Mouse (Mus musculus): ENCODE results near the gene Fbn1. TPM values are rescaled to one million over a fixed set of nuclear protein-coding genes. Genes with fewer than 3 reads are reported as not detected.

The Fbn1 gene
- total RNA-seq, 2 experiments from 2014 or later, result 0.18 to 0.37 TPM

DNA sequence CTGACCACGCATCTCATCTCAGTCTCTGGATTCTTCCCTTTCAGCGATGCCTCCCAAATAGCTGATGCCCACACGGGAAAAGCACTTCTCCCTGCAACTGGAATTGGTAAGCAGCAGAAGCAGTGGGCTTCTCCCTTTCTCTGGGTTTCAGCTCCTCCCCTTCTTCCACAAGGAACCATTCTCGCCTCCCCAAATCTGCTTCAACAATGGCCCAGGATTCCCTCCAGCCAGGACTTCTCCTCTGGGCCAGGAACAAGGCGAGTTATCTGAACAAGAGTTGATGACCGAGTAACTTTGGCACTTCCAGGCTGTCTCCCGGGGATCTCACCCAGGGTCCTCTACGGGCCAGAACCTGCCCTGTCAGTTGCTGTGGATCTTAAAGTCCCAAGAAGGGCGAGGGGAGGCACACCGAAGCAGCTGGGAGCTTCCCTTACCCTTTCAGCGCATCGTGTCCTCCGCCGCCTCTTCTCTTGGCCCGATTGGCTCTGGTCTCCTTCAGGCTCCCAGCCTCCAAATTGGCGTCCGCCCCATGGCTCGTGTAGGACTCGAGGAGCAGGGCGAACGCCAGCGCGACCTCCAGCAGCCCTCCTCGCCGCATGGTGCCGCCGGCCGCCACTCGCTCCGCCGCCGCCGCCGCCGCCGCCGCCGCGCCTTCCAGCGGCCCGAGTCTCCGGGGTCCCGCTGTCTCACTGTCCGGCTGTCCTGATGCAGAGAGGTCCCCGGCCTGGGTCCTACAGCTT is 2.6 kb downstream of the Fbn1 start, which contains the start of gene Gm9913:
TSS of gene Gm9913 (plus strand) at position 84 of the 740 bp plus-strand sequence.
- no peak for ATAC-seq (ENCODE audit: poor library complexity, severe bottlenecking)

DNA sequence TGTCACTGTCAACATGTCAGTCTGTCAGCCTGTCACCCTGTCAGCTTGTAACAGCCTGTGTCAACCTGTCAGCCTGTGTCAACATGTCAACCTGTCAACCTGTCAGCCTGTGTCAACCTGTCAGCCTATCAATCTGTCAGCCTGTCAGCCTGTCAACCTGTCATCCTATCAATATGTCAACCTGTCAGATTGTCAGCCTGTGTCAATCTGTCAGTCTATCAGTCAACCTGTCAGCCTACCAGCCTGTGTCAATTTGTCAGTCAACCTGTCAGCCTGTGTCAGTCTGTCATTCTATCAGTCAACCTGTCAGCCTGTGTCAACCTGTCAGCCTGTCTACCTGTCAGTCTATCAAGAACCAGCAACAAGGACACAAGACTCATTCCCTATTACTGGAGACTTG is 6.3 kb downstream of the Fbn1 start:
- ATAC-seq (ENCODE audit: poor library complexity, severe bottlenecking), result no peak

DNA sequence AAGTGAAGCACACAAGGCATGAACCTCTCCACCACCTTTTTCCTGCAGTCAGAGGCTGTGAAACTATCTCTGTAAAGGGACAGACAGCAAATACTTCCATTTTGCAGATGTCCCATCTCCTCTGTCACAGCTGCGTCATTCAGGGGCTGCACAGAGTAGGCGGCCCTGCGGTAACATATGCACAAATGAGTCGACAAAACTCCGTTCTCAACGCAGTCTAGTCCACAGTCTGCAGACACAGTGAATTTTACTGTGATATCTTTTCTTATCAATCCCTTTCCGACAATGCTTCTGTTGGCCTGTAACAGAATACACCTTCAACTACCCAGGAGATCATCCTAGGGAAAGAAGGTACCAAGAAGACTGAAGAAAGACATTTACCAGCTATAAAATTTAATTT is 9.6 kb downstream of the Fbn1 start:
- ATAC-seq (ENCODE audit: poor library complexity, severe bottlenecking), result no peak

DNA sequence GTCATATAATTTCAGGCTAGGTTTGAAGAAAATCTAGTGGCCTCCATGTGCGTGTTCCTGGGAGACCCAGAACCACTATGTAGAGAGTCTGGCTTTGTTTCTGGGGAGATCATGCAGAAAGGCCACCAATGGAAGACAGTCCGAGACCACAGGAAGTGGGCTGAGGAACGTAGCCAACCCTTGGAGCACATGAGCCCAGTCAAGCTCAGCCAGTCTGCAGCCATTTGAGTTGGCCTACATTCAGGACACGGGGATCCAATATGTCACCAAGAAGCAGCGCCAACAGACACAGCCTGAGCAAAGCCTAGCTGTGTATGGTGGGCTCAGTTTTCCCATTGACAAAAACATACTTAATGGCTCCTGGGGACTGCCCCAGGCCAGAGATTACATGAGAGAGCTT is 11.1 kb downstream of the Fbn1 start:
- ATAC-seq (ENCODE audit: poor library complexity, severe bottlenecking), result no peak

DNA sequence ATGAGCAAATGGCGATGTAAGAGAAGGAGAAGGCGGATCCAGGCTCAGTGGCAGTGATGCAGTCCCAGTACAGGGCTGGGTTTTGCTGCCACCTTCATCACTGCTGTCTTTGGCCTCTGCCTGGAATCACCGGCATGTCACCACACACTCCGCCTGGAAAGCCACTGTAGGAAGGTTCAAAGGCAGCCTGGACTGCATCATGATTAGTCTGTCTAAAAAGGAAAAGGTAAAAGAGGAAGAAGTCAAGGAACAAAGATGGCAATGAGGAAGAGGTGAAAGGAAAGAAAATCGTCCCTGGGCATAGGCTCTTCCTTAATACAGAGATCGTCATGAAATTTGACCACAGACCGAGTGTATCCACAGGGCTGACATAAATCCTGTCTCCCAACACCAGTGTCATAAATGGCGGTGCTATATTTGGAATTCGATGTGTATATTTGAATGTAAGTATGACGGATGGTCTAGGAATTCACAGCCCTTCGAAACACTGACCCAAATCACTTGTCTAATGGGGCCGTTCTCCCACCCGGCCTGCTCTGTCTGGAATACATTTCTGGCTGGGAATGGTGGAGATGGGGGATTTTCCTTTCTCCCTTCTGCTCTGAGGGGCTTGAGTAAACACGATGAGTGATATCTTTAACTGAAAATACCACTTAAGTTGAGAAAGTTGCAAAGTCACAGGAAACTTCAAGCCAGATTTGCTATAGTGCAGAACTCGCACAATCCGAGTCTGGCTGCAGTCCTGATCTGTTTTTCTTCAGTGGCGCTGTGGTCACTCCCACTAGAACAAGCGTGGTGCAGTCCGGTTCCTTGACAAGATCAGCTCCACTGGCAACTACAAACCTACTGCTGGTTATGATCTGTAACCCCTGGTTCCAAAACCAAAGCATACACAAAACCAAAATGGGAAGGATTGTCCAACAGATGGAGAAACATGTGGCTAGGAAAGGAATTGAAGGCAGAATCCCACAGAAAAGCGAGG is 12.7 kb downstream of the Fbn1 start:
- ATAC-seq (ENCODE audit: poor library complexity, severe bottlenecking), result no peak

DNA sequence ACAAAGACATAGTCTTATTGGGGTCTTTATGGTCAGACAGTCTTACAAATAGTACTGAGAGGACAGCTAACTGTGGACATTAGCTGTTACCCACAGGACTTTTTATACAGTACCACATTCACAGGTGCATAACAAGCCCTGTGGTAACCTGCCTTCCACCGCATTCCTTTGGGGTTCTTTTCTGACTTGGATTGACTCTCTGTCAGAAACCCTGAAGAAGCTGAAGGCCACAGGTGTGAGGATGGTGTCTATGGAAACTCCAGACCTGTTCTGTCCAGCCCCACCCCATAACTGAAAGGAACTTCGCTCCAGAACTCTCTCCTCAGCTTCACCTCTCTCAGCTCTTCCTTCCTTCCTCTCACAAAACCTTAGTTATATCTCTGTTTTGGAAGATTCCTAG is 13.5 kb downstream of the Fbn1 start:
- no peak for ATAC-seq (ENCODE audit: poor library complexity, severe bottlenecking)

DNA sequence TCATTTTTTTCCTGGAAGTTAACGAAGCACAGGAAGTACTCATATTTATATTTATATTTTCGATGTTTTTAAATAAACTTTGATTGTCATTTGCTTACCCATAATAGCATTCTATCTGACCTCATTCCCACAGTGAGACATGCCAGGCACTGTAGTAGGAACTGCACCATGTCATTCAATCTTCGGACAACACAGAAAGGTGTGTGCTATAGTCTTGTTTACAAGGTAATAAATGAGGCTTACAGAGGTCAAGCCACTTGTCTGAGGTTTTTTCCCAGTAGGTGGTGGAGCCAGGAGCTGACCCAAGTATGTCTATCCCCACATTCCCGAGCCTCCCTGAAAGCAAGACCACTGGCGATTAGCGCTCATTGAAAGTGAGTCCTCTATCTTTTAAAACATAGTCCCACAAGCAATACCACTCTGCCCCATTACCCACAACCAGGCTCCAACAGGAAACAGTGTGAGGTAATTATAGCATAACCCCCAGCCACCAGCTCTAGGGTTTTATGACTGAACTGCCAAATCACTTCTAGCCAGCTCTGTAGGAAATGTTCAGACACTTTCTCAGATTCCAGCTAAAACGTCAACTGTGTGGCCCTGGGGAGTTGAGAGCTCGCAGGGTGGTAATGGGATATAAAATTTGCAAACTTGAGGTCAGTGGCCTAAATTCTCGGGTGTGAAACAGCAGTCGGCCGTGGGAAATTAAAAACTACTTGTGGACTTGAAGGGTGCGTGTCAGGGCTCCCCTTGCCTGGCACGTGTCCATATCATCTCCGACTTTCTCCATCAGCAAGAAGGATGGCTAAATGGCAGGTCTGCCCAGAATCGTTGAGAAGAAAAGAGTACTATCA is 15.5 kb downstream of the Fbn1 start:
- no peak for ATAC-seq (ENCODE audit: poor library complexity, severe bottlenecking)

DNA sequence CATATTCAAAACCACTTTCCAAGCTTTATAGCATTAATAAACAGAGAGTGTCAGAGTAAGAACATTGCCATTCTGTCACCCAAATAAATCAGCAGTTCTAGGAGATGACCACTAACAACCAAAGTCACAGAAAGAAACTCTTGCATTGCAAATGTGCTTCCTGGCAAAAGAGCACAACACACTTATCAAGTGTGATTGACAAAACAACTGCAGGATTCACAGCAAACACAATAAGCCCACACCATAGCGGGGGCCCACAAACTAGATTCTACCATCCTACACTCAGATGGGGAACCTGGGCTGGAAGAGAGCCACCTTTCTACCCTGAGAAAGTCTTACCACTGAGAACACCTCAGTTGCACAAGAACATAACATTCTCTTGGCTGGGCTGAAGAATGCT is 17.8 kb downstream of the Fbn1 start:
- ATAC-seq (ENCODE audit: poor library complexity, severe bottlenecking), result no peak

DNA sequence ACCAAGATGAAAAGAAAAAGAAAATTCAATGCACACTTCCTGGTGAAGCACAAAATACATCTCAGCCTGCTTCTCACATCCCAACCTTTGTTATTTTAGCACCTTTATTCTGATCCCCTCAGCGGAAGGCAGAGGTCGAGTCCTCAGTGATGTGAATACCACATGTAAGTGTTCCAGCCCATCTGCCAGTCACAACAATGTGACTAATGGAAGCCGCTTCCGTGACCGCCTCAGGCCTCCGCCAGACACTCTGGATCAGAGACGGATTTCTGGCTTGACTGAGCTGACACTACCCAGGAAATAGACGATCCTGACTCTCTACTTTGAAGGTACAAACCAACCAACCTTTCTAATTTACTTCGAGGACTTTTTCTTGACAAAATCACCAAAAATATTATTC is 22.9 kb downstream of the Fbn1 start:
- no peak for ATAC-seq (ENCODE audit: poor library complexity, severe bottlenecking)

DNA sequence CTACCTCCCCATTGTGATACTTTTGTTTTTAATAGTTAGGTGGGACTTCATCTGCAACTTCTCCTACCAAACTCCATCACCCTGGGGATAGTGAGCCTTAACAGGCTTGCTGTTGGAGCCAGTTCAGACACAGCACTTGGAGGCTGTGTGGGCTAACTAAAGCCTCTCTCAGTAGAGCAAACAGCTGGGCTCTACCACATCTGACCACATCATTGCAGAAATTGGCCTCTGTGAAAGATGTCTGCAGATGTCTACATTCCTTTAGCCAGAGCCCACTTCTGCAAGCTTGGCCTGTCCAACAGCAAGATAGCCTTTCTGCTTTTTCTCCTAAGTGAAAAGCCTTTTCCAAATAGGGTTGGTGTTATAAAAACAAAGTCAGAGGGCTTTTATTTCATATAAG is 23.6 kb downstream of the Fbn1 start:
- no peak for ATAC-seq (ENCODE audit: poor library complexity, severe bottlenecking)

DNA sequence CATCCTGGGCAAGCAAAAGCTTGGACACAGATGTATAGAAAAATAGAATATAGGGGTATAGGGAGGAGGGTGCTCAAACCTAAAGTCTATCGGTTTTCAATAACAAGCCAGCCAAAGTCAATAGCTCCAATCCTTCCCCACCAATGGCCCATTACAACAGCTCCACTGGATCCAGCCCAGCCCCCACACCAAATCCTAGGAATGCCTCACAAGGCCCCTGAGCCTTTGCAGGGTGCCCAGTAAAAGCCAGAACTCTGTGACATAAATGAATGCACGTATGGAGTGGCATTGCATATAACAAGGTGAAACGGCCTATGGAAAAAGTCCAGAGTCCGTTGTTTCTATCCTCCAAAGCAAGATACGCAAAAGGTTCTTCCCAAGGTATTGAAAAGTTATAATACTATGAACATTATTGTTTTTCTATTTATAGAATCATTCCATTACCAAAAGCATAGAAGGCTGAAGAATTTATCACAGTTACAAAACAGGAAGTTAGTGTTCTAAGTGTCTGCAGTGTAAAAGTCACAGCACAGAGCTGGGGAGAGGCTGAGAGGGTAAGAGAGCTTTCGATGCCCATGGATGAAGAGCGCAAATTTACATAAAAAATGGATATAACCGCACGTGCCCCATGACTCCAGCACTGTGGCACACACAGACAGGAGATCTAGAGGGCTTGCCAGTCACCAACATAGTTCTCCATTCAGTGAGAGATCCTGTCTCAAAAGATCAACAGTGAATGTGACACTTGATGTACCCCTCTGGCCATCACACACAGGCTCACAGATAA is 26.1 kb downstream of the Fbn1 start:
- no peak for ATAC-seq (ENCODE audit: poor library complexity, severe bottlenecking)

DNA sequence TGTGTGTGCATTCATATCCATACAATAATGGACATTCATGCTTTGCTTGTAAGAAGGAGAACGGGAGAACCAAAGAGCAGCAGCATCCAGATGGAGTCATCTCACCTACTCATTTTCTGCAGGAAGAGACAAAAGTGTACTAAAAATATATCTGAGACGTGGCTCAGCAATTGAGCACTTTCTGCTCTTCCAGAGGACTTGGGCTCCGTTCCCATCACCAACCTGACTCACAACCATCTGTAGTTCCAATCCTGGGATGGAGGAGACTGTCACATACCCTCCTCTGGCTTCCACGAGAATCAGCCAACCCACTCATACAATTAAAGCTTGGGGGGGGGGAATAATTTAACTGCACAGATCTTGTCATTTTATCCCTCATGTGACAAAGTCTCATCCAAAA is 26.7 kb downstream of the Fbn1 start:
- ATAC-seq (ENCODE audit: poor library complexity, severe bottlenecking), result no peak

DNA sequence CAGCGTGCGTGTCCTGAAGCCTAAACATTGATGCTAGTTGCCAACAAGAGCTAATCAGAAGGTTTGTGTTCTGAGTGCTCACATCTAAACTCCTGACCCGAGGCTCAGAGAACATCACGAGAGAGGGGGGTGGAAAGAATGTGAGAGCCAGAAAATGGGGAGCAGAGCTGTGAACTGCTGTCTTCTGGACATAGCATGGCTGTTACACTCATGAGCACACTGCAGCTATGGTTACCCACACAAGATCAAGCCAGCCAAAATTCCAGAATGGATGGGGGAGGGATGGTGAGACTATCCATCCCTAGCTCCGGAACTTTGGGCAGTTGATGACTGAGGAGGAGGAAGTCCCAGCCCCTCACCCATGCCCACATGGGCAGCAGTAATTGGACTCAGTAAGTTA is 27.7 kb downstream of the Fbn1 start:
- ATAC-seq (ENCODE audit: poor library complexity, severe bottlenecking), result no peak

DNA sequence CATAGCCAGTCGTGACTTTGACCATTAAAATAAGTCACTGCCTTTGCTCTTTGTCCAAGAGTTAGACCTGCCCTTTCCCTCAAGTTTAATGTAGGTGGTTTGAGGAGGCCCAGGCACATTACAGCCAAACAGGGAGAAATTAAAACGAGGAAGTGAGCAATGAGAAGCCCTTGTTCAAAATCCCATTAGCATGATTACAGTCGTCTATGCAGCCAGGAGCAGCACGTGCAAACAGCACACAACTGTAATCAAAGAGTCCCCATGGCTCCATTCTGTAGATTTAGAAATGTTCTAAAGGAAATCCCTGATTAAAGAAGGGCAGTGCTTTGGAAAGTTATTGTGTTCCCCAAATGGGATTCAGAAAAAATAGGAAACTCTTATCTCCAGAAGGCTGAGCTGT is 29.1 kb downstream of the Fbn1 start:
- ATAC-seq (ENCODE audit: poor library complexity, severe bottlenecking), result no peak

DNA sequence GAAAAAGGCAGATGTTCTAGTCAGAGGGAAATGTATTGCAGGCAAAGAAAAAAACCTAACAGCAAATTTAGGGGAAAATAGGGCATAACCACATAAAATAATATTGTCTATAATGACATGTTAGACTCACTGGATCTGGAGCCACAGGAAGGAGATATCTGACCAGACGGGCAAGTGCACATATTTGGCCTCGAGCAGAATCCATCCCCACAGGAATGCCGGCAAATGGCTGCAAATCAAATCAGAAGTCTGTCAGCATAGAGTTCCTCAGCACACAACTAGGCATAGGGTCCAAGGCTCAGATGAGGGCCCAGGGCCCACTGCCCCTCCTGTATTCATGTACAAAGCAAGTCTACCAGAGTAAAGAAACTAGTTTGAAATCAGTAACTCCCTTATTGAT is 30.4 kb downstream of the Fbn1 start:
- ATAC-seq (ENCODE audit: poor library complexity, severe bottlenecking), result no peak

DNA sequence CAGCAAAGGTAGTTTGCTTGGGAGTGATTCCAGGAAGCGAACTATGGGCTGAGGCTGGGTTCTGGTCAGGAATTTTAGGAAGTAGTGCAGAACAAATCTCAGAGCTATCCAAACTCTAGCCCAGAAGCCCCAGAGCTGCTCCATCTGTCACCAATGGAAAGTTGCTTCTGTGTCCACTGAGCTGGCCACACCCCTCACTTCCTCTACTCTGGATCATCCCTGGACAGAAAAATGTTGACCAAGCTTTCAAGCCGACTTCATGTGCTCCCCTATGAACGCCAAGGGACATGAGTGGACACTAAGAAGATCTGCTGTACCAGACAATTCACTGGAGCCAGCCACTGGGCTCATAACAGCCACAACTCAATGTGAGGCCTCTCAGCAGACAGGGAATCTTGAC is 31.6 kb downstream of the Fbn1 start:
- ATAC-seq (ENCODE audit: poor library complexity, severe bottlenecking), result no peak

DNA sequence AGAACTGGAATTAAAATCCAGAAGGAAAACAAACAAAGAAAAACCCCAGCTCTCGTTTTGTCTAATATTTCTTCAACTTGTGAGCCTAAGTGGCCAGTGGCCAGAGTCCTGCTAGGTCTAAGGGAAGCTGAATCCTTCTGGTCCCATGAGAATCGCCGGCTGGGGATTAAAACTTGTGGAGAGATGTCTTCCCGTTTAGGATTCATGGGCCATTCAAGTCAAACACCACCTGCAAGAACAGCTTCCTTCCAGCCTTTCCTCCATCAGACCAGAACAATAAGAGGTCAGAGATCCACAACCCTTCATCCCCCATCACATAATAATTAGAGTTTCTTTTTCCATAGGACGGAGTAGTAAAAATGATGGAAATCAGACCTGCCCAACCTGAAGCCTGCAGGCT is 33.1 kb downstream of the Fbn1 start:
- ATAC-seq (ENCODE audit: poor library complexity, severe bottlenecking), result no peak

DNA sequence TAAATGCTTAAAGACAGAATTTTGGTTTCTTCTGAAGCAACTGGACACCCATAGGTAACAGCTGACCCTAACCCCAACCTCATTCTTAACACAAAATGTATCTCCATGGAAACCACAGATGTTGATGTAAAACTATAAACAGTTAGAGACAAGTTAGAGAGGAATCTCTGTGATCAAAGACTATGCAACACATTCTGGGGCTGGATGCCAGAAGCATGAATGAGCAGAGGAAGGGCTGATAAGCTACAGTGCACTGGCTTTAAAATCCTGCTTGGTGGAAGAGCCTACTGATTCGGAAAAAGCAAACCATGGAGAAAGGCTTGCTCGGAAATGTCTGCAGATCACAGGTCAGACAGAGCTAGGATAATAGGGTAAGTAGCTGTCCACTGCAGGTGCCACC is 34.6 kb downstream of the Fbn1 start:
- ATAC-seq (ENCODE audit: poor library complexity, severe bottlenecking), result no peak

DNA sequence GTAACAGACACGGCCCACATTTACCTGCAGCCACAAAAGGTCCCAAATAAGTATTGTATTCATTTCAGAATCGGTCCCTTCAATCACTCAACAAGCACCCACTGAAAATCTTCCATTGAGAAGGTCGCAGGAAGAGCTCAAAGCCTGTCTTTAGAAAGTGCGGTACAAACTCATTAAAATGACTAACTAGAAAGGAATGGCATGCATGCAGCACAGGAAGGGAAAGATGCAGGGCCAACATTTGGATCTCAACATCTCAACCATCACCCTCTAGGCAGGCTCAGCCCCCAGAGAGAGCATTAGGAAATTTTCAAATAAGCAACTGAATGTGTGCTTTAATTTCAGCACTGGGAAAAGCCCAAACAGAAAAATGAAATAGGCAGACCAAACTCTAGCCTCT is 36.1 kb downstream of the Fbn1 start:
- ATAC-seq (ENCODE audit: poor library complexity, severe bottlenecking), result no peak

DNA sequence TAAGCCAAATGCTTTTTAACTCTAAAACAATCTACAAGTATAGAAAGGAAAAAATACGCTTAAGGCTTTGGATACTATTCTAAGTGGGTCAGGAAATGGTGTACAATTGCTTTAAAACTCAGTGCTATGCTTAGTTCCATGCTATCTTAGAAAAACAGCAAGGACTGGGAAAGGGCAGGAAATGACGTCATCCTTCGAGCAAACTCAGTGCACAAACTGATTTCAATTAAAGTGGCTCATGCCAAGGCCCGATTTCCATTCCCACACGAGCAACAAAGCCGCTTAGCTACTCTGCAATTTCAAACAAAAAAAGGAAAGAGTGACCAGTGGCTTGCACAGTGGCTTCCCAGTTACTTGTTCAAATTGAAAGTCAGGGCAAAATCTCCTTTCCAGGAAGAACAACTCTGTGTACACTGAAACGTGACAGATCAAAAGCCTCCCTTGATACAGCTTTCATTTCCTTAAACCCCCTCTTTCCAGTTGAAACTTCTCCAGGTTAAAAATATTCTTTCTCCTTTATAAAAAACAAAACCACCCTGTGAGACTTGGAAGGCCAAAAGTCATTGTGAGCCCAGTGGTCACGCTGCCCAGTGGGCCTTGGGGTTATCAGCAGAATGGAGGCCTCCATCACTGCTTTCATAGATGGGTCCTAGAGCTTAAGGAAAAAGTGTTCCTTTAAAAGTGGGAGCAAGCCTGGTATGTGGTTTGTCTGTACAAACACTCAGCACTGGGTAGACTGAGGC is 37.1 kb downstream of the Fbn1 start:
- no peak for ATAC-seq (ENCODE audit: poor library complexity, severe bottlenecking)

Data from megakaryocyte, adult 5-6 weeks (primary cell).